Mouse (Mus musculus) heart, postnatal 0 days (tissue): ENCODE measurements around the gene Itpr1. TPM values are rescaled to one million over a fixed set of nuclear protein-coding genes. Genes with fewer than 3 reads are reported as not detected.
A peak's percentile ranks its signal among the peaks of the same experiment; 100 is the strongest.

Experiments used
- ATAC-seq: fragments of 200-750 bp; cut with Nextera tagmentation; 2 replicates; pipeline ENCODE4 v1.8.0; 2017; ENCODE audit warnings: low read depth, moderate number of reproducible peaks, moderate library complexity; ENCODE audit not compliant: insufficient read depth
- DNase-seq: peaks from one replicate; pipeline ENCODE4 v3.0.0-alpha.2; 2016; ENCODE audit warnings: low spot score
- H3K27ac ChIP-seq: fragments of 300-500 bp; sonication (generic); 2 replicates; pipeline ENCODE4 v1.5.1; 2014; ENCODE audit warnings: low read depth, mild to moderate bottlenecking
- H3K27me3 ChIP-seq: fragments of 300-500 bp; sonication (generic); 2 replicates; pipeline ENCODE4 v1.6.1; 2014; ENCODE audit warnings: low read length, mixed read lengths; ENCODE audit not compliant: control insufficient read depth, insufficient read depth
- H3K36me3 ChIP-seq: fragments of 300-500 bp; sonication (generic); replicated peaks from 2 replicates; pipeline ENCODE4 v1.6.1; 2014; ENCODE audit warnings: low read length, mixed read lengths; ENCODE audit not compliant: control insufficient read depth, insufficient read depth
- H3K4me1 ChIP-seq: fragments of 300-500 bp; sonication (generic); 2 replicates; pipeline ENCODE4 v1.6.1; 2014; ENCODE audit warnings: antibody characterized with exemption; ENCODE audit not compliant: control insufficient read depth, insufficient read depth
- H3K4me2 ChIP-seq: fragments of 300-500 bp; sonication (generic); 2 replicates; pipeline ENCODE4 v1.6.1; 2014; ENCODE audit warnings: low read depth, mild to moderate bottlenecking, low read length, moderate library complexity
- H3K4me3 ChIP-seq: fragments of 300-500 bp; sonication (generic); 2 replicates; pipeline ENCODE4 v1.5.1; 2014; ENCODE audit warnings: low read depth, low read length
- H3K9ac ChIP-seq: fragments of 300-500 bp; sonication (generic); replicated peaks from 2 replicates; pipeline ENCODE4 v1.6.1; 2014; ENCODE audit warnings: low read depth, low read length, mixed read lengths
- H3K9me3 ChIP-seq: fragments of 300-500 bp; sonication (generic); replicated peaks from 2 replicates; pipeline ENCODE4 v1.6.1; 2016; ENCODE audit warnings: low read length; ENCODE audit not compliant: control insufficient read depth
- CTCF ChIP-seq: IDR thresholded peaks from 2 replicates; pipeline ENCODE4 v1.5.1; 2016; ENCODE audit warnings: antibody characterized with exemption, control low read depth, low read depth
- EP300 ChIP-seq: IDR thresholded peaks from 2 replicates; pipeline ENCODE4 v1.6.1; 2016; ENCODE audit warnings: antibody characterized with exemption, low read depth
- WGBS: fragments of 180-500 bp; shearing (Covaris S2); extraction: QIAGEN DNeasy Blood & Tissue Kit; methylation state at CpG from one replicate; pipeline ENCODE4 v1.1.7; 2014; 5-methylcytosine and 5-hydroxymethylcytosine counted together
- polyA plus RNA-seq: library from polyadenylated mRNA; unstranded; fragments of >200 nt; fragmentation: Nextera tagmentation; extraction: Ambion mirVana; gene quantifications from 2 replicates; pipeline ENCODE4 v1.2.1, GENCODE M21; 2015
- total RNA-seq: library from RNA; depleted of rRNA; stranded (reverse); fragments of >200 nt; gene quantifications from 2 replicates; pipeline ENCODE4 v1.2.3, GENCODE M21; 2014; ENCODE audit warnings: low replicate concordance

Itpr1 gene
- total and polyA plus RNA-seq, 2 experiments from 2014 or later: 7.1 to 22.2 TPM

DNA sequence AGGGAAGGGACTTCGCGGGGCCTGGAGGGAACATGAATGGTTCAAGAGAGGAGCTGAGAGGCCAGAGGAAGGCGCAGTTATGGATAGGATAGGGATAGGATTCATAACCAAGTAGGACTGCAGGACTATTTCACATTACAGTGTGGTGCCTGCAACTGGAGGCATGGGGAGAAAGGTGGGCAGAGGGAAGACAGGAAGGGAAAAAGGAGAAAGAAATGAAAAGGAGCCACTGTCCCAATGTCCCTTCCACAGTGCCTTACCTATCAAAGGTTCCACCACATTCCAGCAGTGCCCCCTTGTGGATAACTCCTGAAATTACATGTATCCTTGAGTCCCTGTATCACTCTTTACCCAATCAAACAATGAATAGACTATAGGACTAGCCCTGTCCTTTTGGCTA, 195.2 kb downstream of the Itpr1 start:
- ATAC-seq (peak; percentile 70; the same call in 1 of the 2 replicates), DNase-seq (peak; percentile 65)
- no peak for TF ChIP-seq EP300
- TF ChIP-seq CTCF: peak; percentile 86
- Histone ChIP-seq H3K4me3 (no peak overlapping the region), H3K9ac (no peak overlapping the region), H3K27ac (no peak overlapping the region), H3K4me2 (no peak overlapping the region), H3K27me3 (no peaks in the 10 kb centered on the region), H3K4me1 (no peaks in the 10 kb centered on the region), H3K9me3 (no peaks in the 10 kb centered on the region), H3K36me3 (peaks cover 86% of the 10 kb centered on the region)
- 93% methylated on average over 3 of the region's 3 CpGs for WGBS

DNA sequence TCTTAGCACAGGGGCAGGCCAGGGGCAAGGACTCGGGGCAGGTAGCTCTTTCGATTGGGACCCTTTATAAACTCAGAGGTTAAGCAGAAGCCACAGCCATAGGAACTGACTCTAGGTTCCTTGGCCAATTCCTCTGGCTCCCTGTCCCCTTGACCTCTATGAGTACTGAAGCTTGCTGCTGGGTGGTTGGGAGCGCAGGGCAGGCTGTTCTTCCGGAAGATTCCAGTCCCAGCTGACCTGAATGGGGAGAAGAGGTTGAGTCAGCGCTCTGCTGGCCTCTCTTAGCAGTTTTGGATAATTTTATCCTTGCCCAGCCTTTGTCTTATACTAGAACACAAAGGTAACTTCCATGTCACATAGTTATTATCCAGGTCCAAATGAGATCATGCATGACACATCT, 195.8 kb downstream of the Itpr1 start:
- Histone ChIP-seq H3K9me3 (no peaks in the 10 kb centered on the region), H3K27ac (0 out of 2 replicates have a peak overlapping the region, but pooled peaks have one; percentile 4), H3K4me2 (no peak overlapping the region), H3K27me3 (no peaks in the 10 kb centered on the region), H3K9ac (no peak overlapping the region), H3K36me3 (peaks cover 85% of the 10 kb centered on the region), H3K4me3 (no peak overlapping the region), H3K4me1 (no peaks in the 10 kb centered on the region)
- peak; percentile 44 for ATAC-seq
- no peak for TF ChIP-seq EP300
- TF ChIP-seq CTCF: no peak
- WGBS: 88% methylated on average over 5 of the region's 5 CpGs
- no peak for DNase-seq

DNA sequence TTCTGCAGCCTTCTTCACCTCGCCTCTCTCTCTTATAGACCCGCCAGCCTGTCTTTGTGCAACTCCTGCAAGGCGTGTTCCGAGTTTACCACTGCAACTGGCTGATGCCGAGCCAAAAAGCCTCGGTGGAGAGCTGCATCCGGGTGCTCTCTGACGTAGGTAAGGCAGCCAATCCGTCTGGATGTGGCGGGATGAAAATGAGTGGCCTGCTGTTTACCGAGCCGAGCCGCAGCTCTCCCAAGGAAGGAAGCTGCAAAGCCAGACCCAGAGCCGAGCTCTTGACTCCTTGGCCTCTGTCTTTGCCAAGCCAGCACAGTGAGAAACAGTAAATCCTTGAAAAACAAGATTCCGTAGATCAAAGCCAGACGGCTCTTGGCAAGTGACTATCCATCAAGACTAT, 197.9 kb downstream of the Itpr1 start:
- no peak for DNase-seq
- 74% methylated on average over 16 of the region's 16 CpGs for WGBS
- H3K9me3 ChIP-seq: no peaks in the 10 kb centered on the region
- no peak overlapping the region for H3K4me2 ChIP-seq
- H3K36me3 ChIP-seq: peaks cover 87% of the 10 kb centered on the region
- TF ChIP-seq CTCF (no peak), EP300 (no peak)
- no peak overlapping the region for H3K9ac ChIP-seq
- H3K4me1 ChIP-seq: no peaks in the 10 kb centered on the region
- no peak overlapping the region for H3K4me3 ChIP-seq
- no peak overlapping the region for H3K27ac ChIP-seq
- ATAC-seq: no peak
- H3K27me3 ChIP-seq: no peaks in the 10 kb centered on the region

- Histone ChIP-seq H3K9ac (no peak overlapping the region), H3K27me3 (no peaks in the 10 kb centered on the region), H3K27ac (no peak overlapping the region), H3K4me1 (no peaks in the 10 kb centered on the region), H3K9me3 (no peaks in the 10 kb centered on the region), H3K36me3 (peaks cover 87% of the 10 kb centered on the region), H3K4me3 (no peak overlapping the region), H3K4me2 (no peak overlapping the region)
- no peak for DNase-seq
- ATAC-seq: no peak
- TF ChIP-seq EP300 (no peak), CTCF (no peak)
- WGBS: 75% methylated on average over 4 of the region's 4 CpGs
Observed at GRCm38 (mm10) chr6:108411201-108411600, 198.3 kb downstream of the Itpr1 start.

- H3K9ac ChIP-seq: no peak overlapping the region
- WGBS: 91% methylated on average over 8 of the region's 8 CpGs
- DNase-seq (no peak), ATAC-seq (no peak)
- H3K4me1 ChIP-seq: no peaks in the 10 kb centered on the region
- no peaks in the 10 kb centered on the region for H3K27me3 ChIP-seq
- TF ChIP-seq EP300 (no peak), CTCF (no peak)
- H3K27ac ChIP-seq: no peak overlapping the region
- H3K4me3 ChIP-seq: no peak overlapping the region
- H3K4me2 ChIP-seq: no peak overlapping the region
- no peaks in the 10 kb centered on the region for H3K9me3 ChIP-seq
- peaks cover 79% of the 10 kb centered on the region for H3K36me3 ChIP-seq
Observed at GRCm38 (mm10) chr6:108413006-108413405, 200.1 kb downstream of the Itpr1 start.

- no peak overlapping the region for H3K4me3 ChIP-seq
- DNase-seq (no peak), ATAC-seq (no peak)
- TF ChIP-seq EP300: no peak
- no peak for TF ChIP-seq CTCF
- no peak overlapping the region for H3K4me2 ChIP-seq
- H3K36me3 ChIP-seq: peaks cover 85% of the 10 kb centered on the region
- 86% methylated on average over 9 of the region's 9 CpGs for WGBS
- no peaks in the 10 kb centered on the region for H3K4me1 ChIP-seq
- H3K9me3 ChIP-seq: no peaks in the 10 kb centered on the region
- H3K27ac ChIP-seq: no peak overlapping the region
- no peaks in the 10 kb centered on the region for H3K27me3 ChIP-seq
- H3K9ac ChIP-seq: no peak overlapping the region
Observed at GRCm38 (mm10) chr6:108413593-108413992, 200.7 kb downstream of the Itpr1 start.
